14 mouse cellular contexts compared by ENCODE assay signal in genomic region chr14:79277922-79278321, GRCm38 (mm10). TPM values are rescaled to one million over a fixed set of nuclear protein-coding genes. Genes with fewer than 3 reads are reported as not detected.
DNase-seq lines count a peak whose midpoint lies in the region; ATAC-seq and TF ChIP-seq lines count a peak whose summit lies in the region.
"Had no signal": no experiment of that assay in that cellular context is flagged by ENCODE, and none has a peak within 500 bp of the region (broad histone marks: within the 10 kb centered on the region; RNA-seq: fewer than 3 reads in every experiment).

No protein-coding gene starts in this region.

- no peaks in the 10 kb centered on the region for H3K27me3 ChIP-seq in heart, embryonic 12.5 days (replicated peaks)
- no peaks in the 10 kb centered on the region for H3K27me3 ChIP-seq in E14TG2a.4 (ENCODE audit: insufficient read depth, low read length)
- H3K27me3 ChIP-seq: neural tube, embryonic 15.5 days had no signal

- peak; percentile 98 for DNase-seq in heart, adult 11 months
- peak; percentile 62 for DNase-seq in heart, postnatal 25 days (ENCODE audit: low spot score)
- DNase-seq in right cerebral cortex, postnatal 10 days (ENCODE audit: low spot score in 2 of 2) = no peak
- no peak for DNase-seq in spleen, postnatal 36 days (ENCODE audit: low spot score in 2 of 2)
- DNase-seq: cerebellum, postnatal 25 days; liver; lung, postnatal 14 days had no signal

- 27% methylated on average over 7 of the region's 7 CpGs for WGBS in heart, embryonic 12.5 days

- no peaks in the 10 kb centered on the region for H3K36me3 ChIP-seq in heart, embryonic 12.5 days
- H3K36me3 ChIP-seq in E14TG2a.4 (ENCODE audit: insufficient read depth, low read length) = no peaks in the 10 kb centered on the region
- H3K36me3 ChIP-seq: neural tube, embryonic 15.5 days had no signal

- no peak for TF ChIP-seq CTCF in E14TG2a.4 (conservative IDR thresholded peaks at IDR 0.05; ENCODE audit: low read length)

- no peak overlapping the region for H3K4me2 ChIP-seq in heart, embryonic 12.5 days
- H3K4me2 ChIP-seq: neural tube, embryonic 15.5 days had no signal

- no peak overlapping the region for H3K4me3 ChIP-seq in heart, embryonic 12.5 days
- H3K4me3 ChIP-seq in E14TG2a.4 (replicated peaks; ENCODE audit: low read length) = peak overlapping the region; percentile 14; the same call in 1 of the 2 replicates
- H3K4me3 ChIP-seq in brown adipose tissue, adult 24 weeks (ENCODE audit: insufficient read depth, low read depth, low read length) = no peak overlapping the region
- H3K4me3 ChIP-seq: neural tube, embryonic 15.5 days had no signal

- no peak overlapping the region for H3K27ac ChIP-seq in heart, embryonic 12.5 days (ENCODE audit: poor library complexity, severe bottlenecking)
- peak overlapping the region; percentile 96 for H3K27ac ChIP-seq in brown adipose tissue, adult 24 weeks (replicated peaks; ENCODE audit: low read depth, low read length)
- H3K27ac ChIP-seq: neural tube, embryonic 15.5 days had no signal

- no peaks in the 10 kb centered on the region for H3K9me3 ChIP-seq in heart, embryonic 12.5 days (replicated peaks)
- H3K9me3 ChIP-seq in E14TG2a.4 (ENCODE audit: low read length) = no peaks in the 10 kb centered on the region
- H3K9me3 ChIP-seq: neural tube, embryonic 15.5 days had no signal

- no peak for ATAC-seq in heart, embryonic 12.5 days (ENCODE audit: insufficient number of reproducible peaks, low FRiP score)
- ATAC-seq in inflammation-experienced regulatory T-cells, adult 6 months = no peak
- ATAC-seq: midbrain, embryonic 16.5 days had no signal

- no peak overlapping the region for H3K9ac ChIP-seq in heart, embryonic 12.5 days
- H3K9ac ChIP-seq: neural tube, embryonic 15.5 days had no signal

- intact Hi-C loops in heart, postnatal 25 days (cut with DNase I) = loop anchor here (2.0 to 5.0 kb wide), 2 partner anchors 23 to 156 kb away; partner anchors contain the start of gene Rgcc

- peaks cover 34% of the 10 kb centered on the region for H3K4me1 ChIP-seq in heart, embryonic 12.5 days (replicated peaks)
- H3K4me1 ChIP-seq in E14TG2a.4 (replicated peaks; ENCODE audit: low read depth, low read length) = peaks cover 66% of the 10 kb centered on the region
- peaks cover 48% of the 10 kb centered on the region for H3K4me1 ChIP-seq in brown adipose tissue, adult 24 weeks (ENCODE audit: control insufficient read depth, insufficient read depth, insufficient read length, low read length)

RNA-seq across cellular contexts. Expression of gene Rgcc, which starts 23.5 kb away (rescaled TPM):
- polyA plus RNA-seq in heart, embryonic 12.5 days (2016; fragmentation: Nextera tagmentation; extraction: Ambion mirVana) = 9.3 and 11.6 TPM in 2 replicates
- 325 and 446 TPM in 2 replicates for polyA plus RNA-seq in brown adipose tissue, adult 24 weeks (2012; ENCODE audit: insufficient read depth, insufficient read length, missing spikeins)
- 10 to 100 TPM; 37.9 to 54.5 TPM for total RNA-seq in heart, postnatal 25 days (2021)
- polyA plus RNA-seq in inflammation-experienced regulatory T-cells, adult 6 months (2017; shearing (Covaris generic)) = 10 to 100 TPM; 31.1 to 35.0 (median 32.7) TPM

RNA-seq across cellular contexts. Expression of gene Zfp957, which starts 30.8 kb away (rescaled TPM):
- polyA plus RNA-seq in heart, embryonic 12.5 days (2016; fragmentation: Nextera tagmentation; extraction: Ambion mirVana) = not detected in 2 replicates
- not detected in 2 replicates for polyA plus RNA-seq in brown adipose tissue, adult 24 weeks (2012; ENCODE audit: insufficient read depth, insufficient read length, missing spikeins)
- total RNA-seq in heart, postnatal 25 days (2021) = not detected
- under 1 TPM in 1 of 3 experiments, not detected in 2; 0.31 TPM for polyA plus RNA-seq in inflammation-experienced regulatory T-cells, adult 6 months (2017; shearing (Covaris generic))
- total RNA-seq: left cerebral cortex, adult 18-20 months had no signal
- polyA plus RNA-seq: midbrain, embryonic 16.5 days; neural tube, embryonic 15.5 days had no signal

Comparison
In these comparisons a context has a peak if more than half of its experiments do, and no peak if none do; other contexts are left out.
1. DNase-seq: peak in heart, adult 11 months (single experiment) and heart, postnatal 25 days (single experiment); none in right cerebral cortex, postnatal 10 days (0 of 2) and spleen, postnatal 36 days (0 of 2).